26 mouse cellular contexts compared by ENCODE assay signal in genomic region chr14:100215213-100215785, GRCm38 (mm10).
"Had no signal": no experiment of that assay in that cellular context is flagged by ENCODE, and none has a peak within 500 bp of the region (broad histone marks: within the 10 kb centered on the region; RNA-seq: fewer than 3 reads in every experiment).

No protein-coding gene starts in this region.

- H3K27me3 ChIP-seq: heart, embryonic 13.5 days; heart, embryonic 15.5 days; hindbrain, embryonic 13.5 days; hindbrain, embryonic 15.5 days; kidney, embryonic 15.5 days; limb, embryonic 12.5 days had no signal

- DNase-seq: gastrocnemius, postnatal 14 days; gastrocnemius, postnatal 36 days; heart, adult 18-20 months; heart, postnatal 14 days; heart, postnatal 36 days; kidney, adult 11 months; kidney, adult 2 months; kidney, adult 9 months; kidney, postnatal 14 days; kidney, postnatal 36 days; layer of hippocampus, adult 9-11 months; layer of hippocampus, postnatal 36 days; liver had no signal

- H3K4me1 ChIP-seq: kidney, embryonic 15.5 days had no signal

- H3K9me3 ChIP-seq: heart, embryonic 10.5 days; heart, embryonic 13.5 days; heart, embryonic 15.5 days; hindbrain, embryonic 13.5 days; hindbrain, embryonic 15.5 days; kidney, embryonic 15.5 days; limb, embryonic 10.5 days; limb, embryonic 12.5 days had no signal

- H3K4me3 ChIP-seq: heart, embryonic 10.5 days; heart, embryonic 13.5 days; heart, embryonic 15.5 days; hindbrain, embryonic 13.5 days; hindbrain, embryonic 15.5 days; kidney, embryonic 15.5 days; left cerebral cortex, adult 2 months; limb, embryonic 10.5 days; limb, embryonic 12.5 days had no signal

- ATAC-seq: hindbrain, postnatal 0 days had no signal

- H3K27ac ChIP-seq: heart, embryonic 10.5 days; heart, embryonic 13.5 days; heart, embryonic 15.5 days; hindbrain, embryonic 13.5 days; hindbrain, embryonic 15.5 days; hindbrain, postnatal 0 days; kidney, embryonic 15.5 days; kidney, postnatal 0 days; left cerebral cortex, adult 2 months; limb, embryonic 10.5 days; limb, embryonic 12.5 days; liver, embryonic 14.5 days had no signal

- H3K4me2 ChIP-seq: heart, embryonic 13.5 days; heart, embryonic 15.5 days; hindbrain, embryonic 13.5 days; hindbrain, embryonic 15.5 days; kidney, embryonic 15.5 days; limb, embryonic 12.5 days; liver, embryonic 11.5 days had no signal

- H3K36me3 ChIP-seq: heart, embryonic 10.5 days; heart, embryonic 13.5 days; heart, embryonic 15.5 days; kidney, embryonic 15.5 days had no signal

- H3K9ac ChIP-seq: heart, embryonic 13.5 days; heart, embryonic 15.5 days; hindbrain, embryonic 13.5 days; hindbrain, embryonic 15.5 days; kidney, embryonic 15.5 days; limb, embryonic 12.5 days; liver, embryonic 14.5 days had no signal
